Mouse (Mus musculus) olfactory bulb, adult 2 months (tissue): Measurements from ENCODE around the gene Specc1. TPM values are rescaled to one million over a fixed set of nuclear protein-coding genes. Genes with fewer than 3 reads are reported as not detected.

Experiments
- H3K27ac ChIP-seq: fragments of 200-500 bp; 2 replicates; pipeline ENCODE4 v1.5.1; 2012; ENCODE audit warnings: low read depth, low read length; ENCODE audit not compliant: insufficient read depth
- H3K4me1 ChIP-seq: fragments of 200-500 bp; 2 replicates; pipeline ENCODE4 v1.6.1; 2012; ENCODE audit warnings: low read length; ENCODE audit not compliant: control insufficient read depth, insufficient read depth
- H3K4me3 ChIP-seq: fragments of 200-500 bp; 2 replicates; pipeline ENCODE4 v1.5.1; 2012; ENCODE audit warnings: mild to moderate bottlenecking, low read depth, low read length, moderate library complexity; ENCODE audit not compliant: insufficient read depth
- CTCF ChIP-seq: fragments of 200-500 bp; IDR thresholded peaks from 2 replicates; pipeline ENCODE4 v1.5.1; 2012; ENCODE audit warnings: low read depth, mild to moderate bottlenecking, low read length, moderate library complexity; ENCODE audit not compliant: insufficient read depth
- POLR2A ChIP-seq: fragments of 200-500 bp; IDR thresholded peaks from 2 replicates; pipeline ENCODE4 v1.6.1; 2012; ENCODE audit warnings: mild to moderate bottlenecking, low read depth, low read length, moderate library complexity; ENCODE audit not compliant: insufficient read depth
- WGBS: fragments of 180-500 bp; shearing (Covaris S2); methylation state at CpG from one replicate; pipeline ENCODE4 v1.1.7; 2018; 5-methylcytosine and 5-hydroxymethylcytosine counted together
- polyA plus RNA-seq: library from polyadenylated mRNA; stranded (reverse); fragments of >200 nt; gene quantifications from 2 replicates; pipeline ENCODE4 v1.2.4, GENCODE M21; 2012; ENCODE audit warnings: low replicate concordance; ENCODE audit not compliant: missing spikeins, insufficient read depth, insufficient read length

Specc1 gene
- polyA plus RNA-seq, 1 experiment, result not detected

GRCm38 (mm10) chr11:61962684-61963083, 6.1 kb downstream of the Specc1 start:
- H3K4me1 ChIP-seq, result no peaks in the 10 kb centered on the region

GRCm38 (mm10) chr11:61963193-61963592, 6.6 kb downstream of the Specc1 start:
- WGBS, result 89% methylated on average over 3 of the region's 3 CpGs
- TF ChIP-seq POLR2A (no peak), CTCF (no peak)
- Histone ChIP-seq H3K27ac (no peak overlapping the region), H3K4me3 (no peak overlapping the region), H3K4me1 (no peaks in the 10 kb centered on the region)

More at GRCm38 (mm10) chr11:61962684-61963083, 6.1 kb downstream of the Specc1 start:
- WGBS, result 92% methylated on average over 6 of the region's 6 CpGs
- Histone ChIP-seq H3K27ac (no peak overlapping the region), H3K4me3 (no peak overlapping the region)
- TF ChIP-seq CTCF (no peak), POLR2A (no peak)

- no peak overlapping the region for H3K27ac ChIP-seq
- TF ChIP-seq POLR2A (no peak), CTCF (no peak)
- WGBS, result 69% methylated on average over 5 of the region's 5 CpGs
These were observed 8.0 kb downstream of the Specc1 start for GRCm38 (mm10) chr11:61964611-61965010.

GRCm38 (mm10) chr11:61967034-61967433, 10.5 kb downstream of the Specc1 start:
- WGBS, result 89% methylated on average over 8 of the region's 8 CpGs
- H3K27ac ChIP-seq, result no peak overlapping the region
- H3K4me3 ChIP-seq, result no peak overlapping the region
- no peak for TF ChIP-seq CTCF
- H3K4me1 ChIP-seq, result no peaks in the 10 kb centered on the region

More at GRCm38 (mm10) chr11:61964611-61965010, 8.0 kb downstream of the Specc1 start:
- Histone ChIP-seq H3K4me3 (no peak overlapping the region), H3K4me1 (no peaks in the 10 kb centered on the region)

GRCm38 (mm10) chr11:61968875-61969274, 12.3 kb downstream of the Specc1 start:
- 98% methylated on average over 2 of the region's 2 CpGs for WGBS

GRCm38 (mm10) chr11:61970901-61971300, 14.3 kb downstream of the Specc1 start:
- Histone ChIP-seq H3K4me1 (peaks cover 7% of the 10 kb centered on the region; the same call in 1 of the 2 replicates), H3K27ac (no peak overlapping the region), H3K4me3 (no peak overlapping the region)
- 50% methylated on average over 5 of the region's 5 CpGs for WGBS
- no peak for TF ChIP-seq CTCF
- no peak for TF ChIP-seq POLR2A

More at GRCm38 (mm10) chr11:61968875-61969274, 12.3 kb downstream of the Specc1 start:
- TF ChIP-seq POLR2A (no peak), CTCF (no peak)
- Histone ChIP-seq H3K27ac (no peak overlapping the region), H3K4me3 (no peak overlapping the region), H3K4me1 (0 out of 2 replicates have a peak, but pooled peaks cover 3% of the 10 kb centered on the region)

GRCm38 (mm10) chr11:61971441-61972221, 15.1 kb downstream of the Specc1 start:
- WGBS, result 79% methylated on average over 7 of the region's 7 CpGs
- TF ChIP-seq POLR2A (no peak), CTCF (no peak)
- no peak overlapping the region for H3K4me3 ChIP-seq
- H3K4me1 ChIP-seq, result peaks cover 7% of the 10 kb centered on the region; the same call in 1 of the 2 replicates
- no peak overlapping the region for H3K27ac ChIP-seq

GRCm38 (mm10) chr11:61974106-61974707, 17.6 kb downstream of the Specc1 start:
- Histone ChIP-seq H3K27ac (no peak overlapping the region), H3K4me3 (no peak overlapping the region), H3K4me1 (peaks cover 7% of the 10 kb centered on the region; the same call in 1 of the 2 replicates)
- TF ChIP-seq POLR2A (no peak), CTCF (no peak)
- WGBS, result 72% methylated on average over 13 of the region's 13 CpGs

- WGBS, result 88% methylated on average over 1 of the region's 1 CpGs
- TF ChIP-seq CTCF (no peak), POLR2A (no peak)
- H3K27ac ChIP-seq, result no peak overlapping the region
- H3K4me3 ChIP-seq, result no peak overlapping the region
- H3K4me1 ChIP-seq, result peaks cover 7% of the 10 kb centered on the region; the same call in 1 of the 2 replicates
These were observed 19.2 kb downstream of the Specc1 start for GRCm38 (mm10) chr11:61975783-61976182.
